Mouse (Mus musculus) NIH3T3 (cell line): ENCODE data around the gene Emb.
"Not testable (repeated sequence)": the region's sequence is repeated elsewhere in the genome, so short reads cannot be mapped to it uniquely, and the experiment has no call there.

Source experiments
- DNase-seq: peaks from one replicate; pipeline ENCODE4 v3.0.0-alpha.2; 2012; ENCODE audit warnings: low read depth

The Emb gene

DNA sequence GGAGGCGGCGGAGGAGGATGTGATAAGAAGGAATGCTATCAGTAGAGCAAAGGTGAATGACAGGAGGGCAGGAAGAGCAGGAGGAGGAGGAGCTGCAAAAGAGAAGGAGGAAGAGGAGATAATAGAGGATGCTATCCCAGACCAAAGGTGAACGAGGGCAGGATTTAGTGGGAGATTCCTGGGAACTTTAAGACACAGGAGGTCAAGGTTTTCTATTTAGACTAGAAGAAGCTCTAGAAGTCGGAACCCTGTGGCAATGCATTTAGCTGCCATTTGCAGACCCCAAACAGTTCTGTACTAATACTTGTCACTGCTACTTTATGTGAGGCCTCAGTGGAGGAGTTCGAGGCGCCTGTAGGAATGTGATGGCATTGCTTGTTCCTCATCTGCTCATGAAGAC, at the start of gene Emb:
Gene Emb, plus strand, starts transcription at position 301 of the 400 bp plus-strand sequence.
- no peak for DNase-seq

DNA sequence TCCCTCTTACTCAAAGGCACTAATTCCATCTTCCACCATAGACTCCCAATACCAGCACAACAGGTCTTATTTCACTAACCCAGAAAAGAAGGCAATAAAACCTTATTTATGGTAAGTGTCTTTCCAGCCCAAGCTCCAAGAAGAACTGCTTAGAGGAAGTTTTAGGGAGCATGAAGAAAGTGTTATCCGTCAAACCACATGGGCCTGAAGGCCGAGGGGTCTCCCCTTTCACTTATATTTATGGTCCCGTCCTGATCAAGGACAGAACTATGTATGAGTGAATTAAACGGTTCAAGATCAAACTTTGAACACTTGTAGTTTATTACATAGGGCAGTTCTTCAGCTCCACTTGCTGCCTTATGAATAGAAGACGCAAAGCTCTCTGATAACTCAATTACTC, 44.4 kb upstream of the Emb start:
- DNase-seq, result no peak

DNA sequence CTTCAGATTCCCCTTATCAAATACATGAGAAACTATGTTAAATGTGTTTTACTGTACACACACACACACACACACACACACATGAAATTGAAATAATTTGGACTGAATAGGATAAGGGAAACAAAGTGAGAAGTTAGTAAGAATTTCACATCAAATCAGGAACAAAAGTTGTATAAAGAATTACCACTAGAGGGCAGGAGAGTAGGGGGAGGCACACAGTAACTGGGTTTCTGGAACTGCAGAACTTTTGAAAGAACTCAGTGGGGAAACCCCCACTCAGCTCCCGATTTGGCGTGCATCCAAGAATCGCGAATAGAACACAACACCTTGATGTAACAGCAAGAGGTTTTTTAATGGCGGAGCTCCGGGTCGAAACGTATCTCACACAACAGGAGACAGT, 43.3 kb upstream of the Emb start:
- peak; percentile 37 for DNase-seq

DNA sequence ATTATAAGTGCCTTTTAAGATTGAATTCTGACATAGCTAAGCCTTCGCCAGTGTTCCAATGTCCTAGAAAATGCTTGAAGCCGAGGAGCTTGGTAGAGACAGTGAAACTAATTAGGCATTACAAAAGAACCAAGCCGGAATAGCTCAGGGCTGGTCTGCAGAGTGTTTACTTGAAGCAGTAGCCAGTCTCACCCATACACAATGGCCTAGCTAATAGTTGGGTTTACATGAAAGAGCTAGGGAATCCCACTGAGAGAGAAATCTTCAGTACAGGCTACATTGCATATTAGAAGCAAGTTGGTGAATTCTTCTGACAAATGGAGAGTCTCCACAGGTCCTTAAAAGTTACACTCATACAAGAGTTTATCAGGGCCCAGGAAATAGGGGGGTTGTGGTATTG, 27.4 kb upstream of the Emb start:
- DNase-seq, result not testable (repeated sequence)

DNA sequence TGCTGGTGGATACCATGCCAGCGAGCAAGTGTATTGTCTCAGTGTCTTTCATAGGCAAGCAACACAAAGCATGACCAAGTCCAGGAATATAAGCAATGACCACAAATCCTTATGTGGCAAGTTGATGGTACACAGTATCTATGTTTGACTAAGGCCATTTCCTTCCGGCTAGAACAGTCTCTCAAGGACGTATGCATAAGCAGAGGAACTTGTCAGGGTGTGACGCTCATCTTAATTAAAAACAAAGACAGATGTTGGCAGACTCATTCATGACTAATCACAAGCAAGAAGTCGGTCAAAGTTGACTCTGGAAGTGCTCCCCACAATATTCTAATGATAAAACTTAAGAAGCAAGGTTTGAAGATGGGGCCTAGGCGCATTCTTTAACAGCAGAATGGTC, 25.0 kb upstream of the Emb start:
- peak; percentile 44 for DNase-seq

DNA sequence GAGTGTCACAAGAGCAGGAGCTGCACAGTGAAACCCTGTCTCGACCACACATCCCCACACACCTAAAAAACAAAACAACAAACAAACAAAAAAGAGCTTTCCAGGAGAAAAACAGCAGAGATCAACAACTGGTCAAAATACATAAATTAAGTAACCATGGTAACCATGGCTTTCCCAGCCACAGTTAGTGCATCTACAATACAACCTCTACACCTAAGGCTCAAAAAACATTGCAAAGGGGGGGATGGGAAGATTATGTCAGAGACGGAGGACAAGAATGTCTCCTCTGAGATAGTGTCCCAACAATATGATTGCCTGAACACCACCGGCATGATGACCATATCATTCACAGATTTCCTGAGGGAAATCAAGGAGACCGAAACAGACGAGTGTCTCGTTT, 23.0 kb upstream of the Emb start:
- no peak for DNase-seq

DNA sequence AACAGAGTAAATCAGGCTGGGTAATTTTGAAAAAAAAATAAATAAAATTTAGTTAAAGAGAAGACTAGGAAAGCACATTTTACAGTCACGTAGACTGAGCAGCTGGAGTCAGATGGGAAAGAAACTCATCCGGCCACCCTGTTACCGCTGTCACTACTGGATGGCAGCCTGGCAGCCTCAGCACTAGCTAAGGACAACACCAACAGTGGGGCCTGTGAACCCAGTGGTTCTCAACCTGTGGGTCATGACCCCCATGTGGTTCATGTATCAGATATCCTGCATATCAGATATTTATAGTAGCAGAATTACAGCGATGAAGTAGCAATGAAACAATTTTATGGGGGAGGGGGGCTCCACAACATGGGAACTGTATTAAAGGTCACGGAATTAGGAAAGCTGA, 16.2 kb upstream of the Emb start:
- DNase-seq, result no peak

DNA sequence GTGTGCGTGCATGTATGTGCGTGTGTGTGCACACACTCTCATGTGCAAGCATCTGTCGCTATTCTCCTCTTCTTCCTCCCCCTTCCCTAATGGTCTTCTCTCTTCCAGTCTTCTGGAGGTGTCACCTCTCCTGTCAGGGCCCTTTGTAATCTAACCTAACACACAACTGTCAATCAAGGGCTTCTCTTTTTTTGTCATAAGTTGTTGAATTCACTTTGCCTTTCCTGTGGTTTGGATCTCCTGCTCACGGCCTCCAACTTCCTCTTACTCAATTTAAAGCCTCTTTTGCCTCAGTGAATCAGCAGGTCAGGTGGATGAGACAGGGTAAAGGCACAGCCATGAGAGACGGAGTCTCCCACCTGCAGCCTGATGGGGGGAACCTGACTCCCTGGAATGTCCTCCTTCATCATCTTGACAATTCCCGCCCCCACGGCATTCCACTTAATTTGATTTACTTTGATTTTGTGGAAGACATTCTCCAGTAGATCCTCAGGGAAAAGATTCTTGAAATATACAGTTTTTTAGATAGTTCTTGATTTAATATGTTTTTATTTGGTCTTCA, 14.8 kb upstream of the Emb start:
- no peak for DNase-seq

DNA sequence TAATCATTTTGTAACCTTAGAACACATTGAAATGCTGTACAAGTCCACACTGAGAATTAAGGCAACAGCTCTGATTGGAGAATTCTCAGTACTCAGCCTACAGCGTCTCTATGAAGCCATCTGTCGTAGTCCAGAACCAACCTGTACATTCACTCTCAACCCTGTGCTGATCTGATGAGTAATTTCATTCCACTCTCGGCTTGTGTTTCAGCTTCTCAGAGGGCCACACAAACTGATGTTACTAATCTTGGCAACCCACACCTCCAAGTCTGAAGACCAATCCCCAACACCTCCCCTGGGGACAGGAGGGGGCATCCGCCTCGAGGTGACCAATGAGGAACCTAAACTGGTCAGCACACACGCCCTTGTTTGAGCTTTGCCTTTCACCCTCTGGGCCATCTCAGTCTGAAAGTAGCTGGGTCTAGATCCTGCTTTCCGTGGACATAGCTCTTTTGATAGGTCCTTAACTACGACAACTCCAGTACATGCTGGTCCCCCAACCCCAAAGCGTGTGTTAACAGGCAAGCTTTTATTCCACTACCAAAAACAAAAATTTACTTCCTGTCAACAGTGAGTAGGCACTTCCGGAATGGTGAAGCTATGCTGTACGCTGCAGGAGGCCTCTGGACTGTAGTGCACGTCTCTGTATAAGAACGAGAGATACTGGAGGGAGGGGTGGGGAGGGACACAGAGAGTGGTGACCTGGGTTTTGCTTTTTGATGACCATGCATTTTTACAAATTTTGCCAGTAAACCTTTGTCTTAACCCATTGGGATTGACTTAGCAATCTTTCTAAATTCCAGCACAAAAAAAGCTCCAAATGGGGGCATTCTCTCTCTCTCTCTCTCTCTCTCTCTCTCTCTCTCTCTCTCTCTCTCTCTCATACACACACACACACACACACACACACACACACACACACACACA, 12.5 kb upstream of the Emb start:
- DNase-seq, result no peak

DNA sequence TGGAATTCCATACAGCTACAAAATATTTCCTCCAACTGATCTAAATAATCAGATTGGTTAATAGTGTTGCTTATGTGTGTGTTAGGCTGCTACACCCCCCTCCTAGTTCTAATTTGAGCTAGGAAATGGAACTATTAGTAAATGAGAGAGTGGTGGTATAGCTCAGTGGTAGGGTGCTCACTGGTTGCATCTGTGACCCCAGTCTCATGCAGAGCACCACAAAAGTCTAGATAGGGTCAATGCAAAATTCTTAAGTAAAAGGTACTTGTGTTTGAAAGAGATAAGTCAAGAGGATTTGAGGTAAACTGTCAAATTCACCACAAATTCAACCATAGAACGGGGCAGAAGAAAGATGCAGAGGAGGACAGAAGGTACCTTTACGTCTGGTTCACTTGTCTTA, 10.7 kb upstream of the Emb start:
- no peak for DNase-seq

DNA sequence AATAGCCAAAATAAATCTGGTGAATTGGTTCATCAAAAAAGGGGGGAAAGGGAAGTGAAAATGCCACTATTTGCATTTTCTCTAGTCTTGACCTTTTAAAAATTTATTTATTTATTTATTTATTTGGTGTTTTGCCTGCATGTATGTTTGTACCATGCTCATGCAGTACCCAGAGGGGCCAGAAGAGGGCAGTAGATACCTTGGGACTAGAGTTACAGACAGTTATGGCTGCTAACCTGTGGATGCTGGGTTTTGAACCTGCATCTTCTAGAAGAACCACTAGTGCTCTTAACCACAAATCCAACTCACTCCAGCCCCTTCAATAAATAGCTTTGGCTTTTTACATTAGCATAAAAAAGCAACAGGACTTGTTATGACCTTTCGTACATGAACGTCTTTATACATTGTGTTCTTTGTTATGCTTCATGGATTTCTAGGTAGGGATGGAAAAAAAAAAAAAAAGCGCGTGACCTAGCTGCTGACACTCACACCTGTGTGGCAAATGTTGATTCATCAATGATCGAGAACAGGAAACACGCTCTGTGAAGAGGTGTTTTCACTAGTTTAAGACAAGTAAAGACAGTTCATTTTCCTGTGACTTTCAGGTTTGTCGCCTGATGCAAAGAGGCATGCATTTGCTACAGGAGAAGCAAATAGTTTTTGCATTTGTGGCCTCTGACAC, 9.8 kb upstream of the Emb start:
- DNase-seq, result peak; percentile 86

DNA sequence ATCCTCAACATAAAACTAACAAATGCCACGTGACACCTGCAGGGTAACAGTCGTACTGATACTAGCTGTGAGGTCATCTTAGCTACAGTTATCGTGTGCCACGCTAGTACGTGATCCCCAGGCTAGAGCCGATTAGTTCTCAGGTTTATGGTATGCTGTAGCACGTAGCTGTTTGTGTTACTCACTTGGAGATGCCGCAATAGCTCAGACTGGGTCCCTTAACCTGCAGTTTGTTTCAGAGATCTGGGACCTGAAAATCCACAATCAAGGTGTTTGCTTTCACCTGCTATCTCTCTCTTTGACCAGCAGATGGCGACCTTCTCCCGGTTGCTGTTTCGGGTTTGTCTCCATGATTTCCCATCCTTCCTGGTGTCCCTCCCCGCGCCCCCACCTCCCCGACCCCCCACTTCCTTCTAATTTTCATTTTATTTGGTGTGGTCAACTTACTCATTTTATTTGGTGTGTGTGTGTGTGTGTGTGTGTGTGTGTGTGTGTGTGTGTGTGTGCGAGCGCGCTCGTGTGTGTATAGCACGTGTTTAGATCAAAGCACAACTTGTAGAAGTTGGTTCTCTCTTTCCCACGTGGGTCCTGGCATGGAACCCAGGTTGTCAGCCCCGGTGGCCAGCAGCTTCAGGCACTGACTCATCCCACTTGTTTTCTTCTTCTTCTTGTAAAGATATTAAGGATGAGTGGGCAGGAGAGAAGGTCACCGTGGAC, 5.4 kb upstream of the Emb start:
- DNase-seq, result peak; percentile 63

DNA sequence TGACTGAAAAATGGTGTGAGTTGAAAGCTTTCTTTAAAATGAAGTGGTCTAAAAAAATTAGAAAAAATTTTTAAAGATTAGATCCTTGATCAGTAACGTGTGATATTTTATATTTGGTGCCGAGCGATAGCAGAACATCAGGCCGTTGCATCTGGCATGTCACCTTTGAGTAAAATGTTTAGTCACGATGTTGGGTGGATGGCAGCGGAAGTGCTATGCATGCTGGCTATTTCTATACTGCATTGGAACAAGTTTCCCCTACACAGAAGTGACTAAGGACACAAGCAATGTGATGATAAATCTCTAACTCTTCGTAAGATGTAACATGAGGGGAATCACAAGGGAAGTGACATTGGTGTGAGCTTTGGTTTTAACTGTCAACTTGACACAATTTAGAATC, 3.7 kb upstream of the Emb start:
- no peak for DNase-seq

DNA sequence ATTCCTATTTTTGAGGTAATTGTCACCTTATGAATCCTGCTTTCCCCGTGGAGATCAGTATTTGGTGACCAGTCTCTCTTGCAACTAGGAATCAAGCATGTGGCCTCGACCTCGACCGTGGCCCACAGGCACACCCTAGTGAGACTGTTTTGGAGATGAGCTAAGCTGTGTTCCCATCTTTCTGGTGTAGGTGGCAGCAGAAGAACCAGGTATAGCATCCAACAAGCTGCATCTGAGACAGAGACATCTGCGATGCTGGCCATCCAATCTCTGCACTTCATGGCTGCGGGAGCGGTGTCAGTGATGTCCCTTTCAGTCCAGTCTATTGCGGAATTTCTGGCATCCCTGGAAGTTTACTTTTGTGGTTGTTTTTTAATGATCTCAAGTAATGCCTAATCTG, 2.3 kb upstream of the Emb start:
- DNase-seq, result no peak

DNA sequence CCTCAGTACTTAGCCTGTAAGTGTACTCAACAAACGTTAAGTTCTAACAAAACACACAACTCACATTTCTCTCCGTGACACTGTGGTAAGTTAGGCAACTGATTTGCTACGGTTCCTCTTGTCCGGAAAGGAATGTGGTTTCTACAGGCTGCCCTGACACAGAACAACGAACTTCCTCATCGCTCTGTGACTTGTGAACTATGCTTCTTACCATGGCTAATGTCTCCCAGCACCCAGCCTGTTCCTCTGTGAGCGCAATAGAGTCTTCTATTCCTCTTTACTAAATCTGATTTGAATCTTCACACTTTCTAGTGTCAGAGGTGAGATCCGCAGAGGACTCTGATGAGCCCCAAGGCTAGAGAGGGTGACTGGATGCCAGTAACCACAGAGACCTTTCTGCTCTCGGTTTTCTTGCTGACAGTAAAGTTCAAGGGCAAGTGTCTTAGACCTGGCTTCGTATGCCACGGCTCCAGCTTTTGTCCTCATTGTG, 3.1 kb downstream of the Emb start:
- no peak for DNase-seq

DNA sequence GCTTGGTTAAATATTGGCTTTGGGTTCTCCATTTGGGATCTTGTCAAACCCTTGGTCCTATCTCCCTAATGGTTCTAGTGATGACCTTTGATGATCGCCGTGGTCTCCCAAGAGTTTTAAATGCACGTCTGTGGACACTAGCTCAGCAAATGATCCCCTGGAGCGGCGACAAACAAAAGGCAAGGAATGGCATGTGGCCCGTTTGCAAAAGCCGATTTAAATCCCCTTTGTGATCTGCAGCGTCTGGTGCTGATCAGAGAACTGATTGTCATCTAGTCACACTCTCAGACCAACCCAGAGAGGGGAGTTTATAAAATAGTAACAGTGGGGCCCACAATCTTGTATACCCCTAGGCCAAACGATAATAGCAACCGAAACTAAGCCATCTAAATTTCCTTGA, 7.1 kb downstream of the Emb start:
- DNase-seq, result no peak

DNA sequence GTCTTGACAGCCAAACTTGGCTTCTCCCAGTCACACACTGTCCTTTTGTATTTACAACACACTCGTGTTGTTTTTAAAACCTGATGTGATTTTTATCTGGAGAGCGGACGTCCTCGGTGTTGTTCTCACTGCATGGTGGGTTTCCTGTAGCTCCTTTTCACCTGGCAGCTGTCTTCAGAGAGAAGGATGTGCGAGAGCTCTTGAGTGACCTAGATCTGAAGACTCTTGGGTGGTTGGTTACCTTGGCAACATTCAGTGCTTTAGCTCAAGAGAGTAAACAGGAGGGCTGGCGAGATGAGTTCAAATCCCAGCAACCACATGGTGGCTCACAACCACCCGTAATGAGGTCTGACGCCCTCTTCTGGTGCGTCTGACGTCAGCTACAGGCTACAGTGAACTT, 7.8 kb downstream of the Emb start:
- DNase-seq, result no peak

DNA sequence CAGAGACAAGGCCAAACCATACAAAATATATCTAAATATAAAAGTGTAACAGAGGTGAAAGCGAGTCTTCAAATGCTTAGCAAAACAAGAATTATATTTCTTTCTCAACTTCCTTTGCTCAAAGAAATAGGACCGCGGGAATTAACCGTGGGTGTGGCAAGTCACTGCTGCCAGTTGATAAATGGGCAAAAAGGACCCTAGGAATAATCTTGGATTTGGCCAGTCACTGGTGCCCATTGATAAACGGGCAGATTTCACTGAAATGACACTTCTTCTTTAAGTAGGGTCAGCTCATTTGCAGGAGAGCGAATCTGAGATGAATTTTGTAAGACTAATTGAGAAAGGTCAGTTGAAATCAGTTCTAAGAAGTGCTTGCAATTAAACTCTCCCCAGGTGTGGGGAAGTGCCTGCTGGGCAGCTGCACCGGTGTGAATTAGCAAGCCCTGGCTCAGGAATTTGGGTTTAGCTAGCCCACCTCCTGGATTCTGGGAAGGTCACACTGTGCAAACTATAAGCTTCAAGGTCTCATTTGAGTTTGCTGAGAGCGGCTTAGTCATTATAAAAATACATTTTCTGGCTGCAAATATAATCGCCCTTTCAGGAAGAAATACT, 8.5 kb downstream of the Emb start:
- no peak for DNase-seq

DNA sequence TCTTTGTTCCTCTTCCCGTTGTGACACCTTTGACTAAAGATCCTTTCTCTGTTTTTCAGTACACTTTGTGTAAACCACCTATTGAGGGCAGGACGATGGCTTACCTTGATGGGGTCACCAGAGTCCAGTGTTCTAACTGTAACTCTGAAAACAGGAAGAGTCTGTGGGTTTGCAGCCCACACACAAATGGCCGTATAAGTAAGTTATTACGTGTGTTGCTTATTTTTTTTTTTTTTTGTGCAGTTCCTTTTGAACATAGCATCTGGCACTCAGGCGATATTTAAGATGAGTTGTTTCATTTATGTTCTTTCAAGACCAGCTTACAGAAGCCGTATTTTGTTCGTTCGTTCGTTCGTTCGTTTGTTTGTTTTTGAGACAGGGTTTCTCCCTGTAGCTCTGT, 9.3 kb downstream of the Emb start:
- no peak for DNase-seq

DNA sequence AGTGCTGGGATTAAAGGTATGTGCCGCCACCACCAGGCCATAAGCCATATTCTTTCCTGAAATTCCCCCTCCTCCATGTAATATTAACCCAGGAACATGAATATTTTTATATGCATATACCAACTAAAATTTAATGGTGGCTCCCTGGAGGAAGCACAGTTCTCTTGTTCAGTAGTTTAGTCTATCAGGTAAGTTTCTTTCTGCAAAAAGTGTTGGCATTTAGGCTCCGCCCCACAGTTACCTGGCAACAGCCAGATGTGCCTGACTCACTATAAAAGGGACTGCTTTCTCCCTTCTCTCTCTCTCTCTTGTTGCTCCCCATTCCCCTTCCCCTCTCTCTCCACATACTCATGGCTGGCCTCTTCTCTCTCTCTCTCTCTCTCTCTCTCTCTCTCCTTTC, 9.8 kb downstream of the Emb start:
- no peak for DNase-seq

DNA sequence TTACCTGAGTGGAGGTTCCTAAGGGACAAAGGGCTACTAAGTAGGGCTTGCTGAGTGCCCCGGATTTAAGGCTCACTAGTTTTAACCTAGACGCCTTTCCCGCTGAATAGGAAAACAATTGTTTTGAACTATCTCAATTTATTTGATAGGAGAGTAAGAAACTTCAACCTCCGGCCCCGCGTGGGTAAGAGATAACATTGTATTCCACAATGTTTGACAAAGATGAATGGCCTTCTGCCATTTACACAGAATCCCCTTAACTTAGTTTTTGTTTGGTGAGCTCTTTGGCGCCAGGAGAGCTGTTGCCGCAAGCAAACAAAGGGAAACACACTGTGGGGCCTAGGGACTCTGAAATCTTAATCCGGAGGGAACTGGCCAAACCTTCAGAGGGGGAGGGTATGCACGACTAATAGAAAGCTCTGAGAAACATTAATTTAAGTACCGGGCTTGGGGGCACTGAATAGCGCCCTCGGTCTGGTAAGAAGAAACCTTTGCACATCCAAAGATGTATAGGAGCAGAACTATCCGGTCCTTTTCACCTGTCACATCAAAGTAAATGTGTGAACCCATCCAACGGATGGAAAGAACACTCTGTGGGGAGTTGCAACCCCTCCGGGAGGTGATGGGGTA, 11.7 kb downstream of the Emb start:
- no peak for DNase-seq
